Mouse (Mus musculus) adrenal gland, postnatal 14 days (tissue): ENCODE data around the gene Prl4a1. TPM values are rescaled to one million over a fixed set of nuclear protein-coding genes. Genes with fewer than 3 reads are reported as not detected.
"Not testable (repeated sequence)": the region's sequence is repeated elsewhere in the genome, so short reads cannot be mapped to it uniquely, and the experiment has no call there.

ENCODE experiments used
- DNase-seq: peaks from one replicate; pipeline ENCODE4 v3.0.0; 2021; ENCODE audit warnings: mixed read lengths
- long read RNA-seq, 2 experiments: library from polyadenylated mRNA; stranded (forward); transcript quantifications; one replicate each; pipeline ENCODE4 v2.0.0; 2021
- total RNA-seq: library from RNA; stranded (reverse); gene quantifications from 2 replicates; pipeline ENCODE4 v1.2.3, GENCODE M21; 2021

Prl4a1 gene
- total RNA-seq = not detected in 2 replicates
- long read RNA-seq, experiment 1 = 0 reads
- long read RNA-seq, experiment 2 = 0 reads

GRCm38 (mm10) chr13:28015912-28016311 lies at the start of gene Prl4a1:
TSS of gene Prl4a1 (plus strand) at chr13:28016212.
- DNase-seq = no peak

DNA sequence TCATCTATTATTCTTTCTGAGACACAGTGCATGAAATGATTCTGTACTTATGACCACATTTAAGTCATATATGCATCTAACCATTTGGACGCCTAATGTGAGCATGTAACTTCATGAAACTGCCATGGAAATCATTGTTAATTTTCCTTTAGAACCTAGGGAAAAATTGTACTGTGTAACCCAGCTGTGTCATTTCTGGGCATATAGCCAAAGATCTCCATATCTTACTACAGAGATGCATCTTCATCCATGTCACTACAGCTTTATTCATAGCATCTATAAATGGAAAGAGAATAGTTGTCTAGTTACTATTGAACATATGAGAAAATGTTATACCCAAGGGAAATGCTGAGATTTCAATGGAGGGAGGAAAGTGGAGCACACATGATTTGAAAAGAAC lies 43.1 kb upstream of the Prl4a1 start:
- DNase-seq = no peak

DNA sequence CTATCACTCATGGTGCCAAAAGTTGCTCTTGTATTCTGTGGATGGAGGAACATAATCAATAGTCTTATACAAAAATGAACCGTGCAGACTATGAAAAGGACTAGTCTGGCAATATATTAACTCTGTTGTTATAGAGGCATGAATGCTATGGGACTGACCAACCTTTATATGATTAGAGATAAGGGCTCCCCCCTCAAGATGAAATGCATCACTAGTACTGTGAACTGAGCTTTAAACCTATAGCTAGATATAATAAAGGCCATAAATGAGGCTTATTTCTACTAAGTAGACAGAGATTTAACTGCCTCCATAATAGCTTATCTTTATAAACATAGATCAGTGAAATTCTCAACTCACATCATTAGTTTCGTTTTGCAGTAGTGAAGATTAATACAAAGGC lies 41.7 kb upstream of the Prl4a1 start:
- DNase-seq = not testable (repeated sequence)

DNA sequence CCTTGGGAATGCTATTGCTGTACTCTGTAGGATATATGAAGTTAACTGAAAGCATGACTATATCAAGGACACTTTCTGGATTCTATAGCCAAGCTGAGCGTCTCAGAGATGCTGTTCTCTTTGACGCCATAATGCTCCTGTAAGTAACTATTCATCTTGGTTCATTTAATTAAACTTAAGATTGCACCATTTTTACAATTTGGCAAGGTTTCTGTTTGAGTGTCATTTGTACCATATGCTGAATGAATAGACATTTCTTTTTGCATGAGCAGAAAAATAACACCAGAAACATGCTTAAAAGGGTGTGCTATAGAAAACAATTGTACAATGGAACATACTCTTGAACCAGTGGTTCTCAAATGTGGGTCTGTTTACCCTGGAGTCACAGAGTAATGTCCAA lies 38.4 kb upstream of the Prl4a1 start:
- no peak for DNase-seq

DNA sequence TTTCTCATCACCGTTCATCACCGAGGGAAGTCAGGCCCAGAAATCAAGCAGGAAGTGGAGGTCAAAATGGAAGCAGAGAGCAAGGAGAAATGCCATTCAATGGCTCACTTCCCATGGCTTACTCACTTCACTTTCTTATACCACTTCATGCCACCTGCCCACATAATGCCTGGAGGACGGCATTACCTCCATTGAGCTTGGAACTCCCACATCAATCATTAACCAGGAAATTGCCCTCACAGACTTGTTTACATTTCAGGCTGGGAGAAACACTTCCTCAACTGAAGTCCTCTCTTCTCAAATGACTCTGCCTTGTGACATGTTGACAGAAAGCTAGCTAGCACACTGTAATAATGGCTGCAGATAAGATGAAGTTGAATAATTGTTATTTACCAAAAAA lies 19.5 kb upstream of the Prl4a1 start:
- DNase-seq = not testable (repeated sequence)

DNA sequence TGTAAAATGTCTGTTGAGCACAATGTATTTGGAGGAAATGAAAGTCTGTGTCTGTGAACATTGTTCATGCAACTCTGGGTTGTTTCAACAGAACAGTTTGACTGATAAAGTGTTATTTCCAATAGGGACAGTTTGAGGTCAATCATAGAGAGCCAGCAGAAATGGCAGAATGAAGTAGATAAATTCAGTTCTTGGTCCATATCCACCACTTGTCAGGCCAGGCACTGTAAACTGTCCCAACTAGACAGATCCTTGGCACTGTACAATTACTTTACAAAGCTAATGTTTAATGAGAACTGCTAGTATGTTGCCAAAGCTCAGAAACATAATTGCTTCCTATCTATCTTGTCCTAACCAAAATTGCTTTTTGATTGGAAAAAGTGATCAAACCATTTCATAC lies 13.3 kb downstream of the Prl4a1 start:
- no peak for DNase-seq

GRCm38 (mm10) chr13:28069315-28069714 lies 53.3 kb downstream of the Prl4a1 start:
- DNase-seq = no peak

Other genes starting within 250 kb of the Prl4a1 start
- gene Prl7c1, start 235.4 kb upstream of the Prl4a1 start, total RNA-seq = not detected in 2 replicates
- not detected in 2 replicates for gene Prl2a1, start 214.6 kb upstream of the Prl4a1 start, total RNA-seq
- gene Prl2c1, start 166.9 kb upstream of the Prl4a1 start, total RNA-seq = not detected in 2 replicates
- not detected in 2 replicates for gene Prl5a1, start 126.3 kb downstream of the Prl4a1 start, total RNA-seq
- gene Gm11361, start 241.3 kb downstream of the Prl4a1 start, total RNA-seq = 88.1 and 92.3 TPM in 2 replicates